Mouse (Mus musculus) adrenal gland, adult 8-10 months (tissue): Measurements from ENCODE around the gene Adam17. TPM values are rescaled to one million over a fixed set of nuclear protein-coding genes. Genes with fewer than 3 reads are reported as not detected.

ENCODE experiments used
- DNase-seq: peaks from one replicate; pipeline ENCODE4 v3.0.0; 2022
- total RNA-seq, 4 experiments: library from RNA; stranded (reverse); gene quantifications; 2 replicates each; pipeline ENCODE4 v1.2.4; 2022

Gene Adam17
- total RNA-seq, 4 experiments from 2014 or later = 33.8 to 47.2 (median 38.1) TPM

DNA sequence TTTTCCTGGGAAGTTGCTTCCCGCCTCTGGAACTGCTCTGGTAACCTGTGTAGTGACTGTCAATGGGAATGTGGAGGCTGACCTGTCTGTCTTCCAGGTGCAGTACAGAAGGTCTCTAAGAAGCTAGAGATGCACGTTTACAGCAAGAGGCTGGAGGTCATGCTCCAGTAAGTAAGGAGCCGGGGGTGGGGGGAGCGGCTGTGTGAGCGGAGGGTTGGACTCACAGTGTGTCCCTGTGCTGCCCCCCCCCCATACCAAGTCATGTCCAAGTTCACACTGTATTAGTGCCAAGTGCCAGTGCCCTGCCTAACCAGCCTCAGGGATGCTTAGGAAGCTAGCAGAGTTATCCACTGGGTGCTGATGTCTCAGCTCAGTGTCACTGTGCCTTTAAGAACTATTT is 61.2 kb downstream of the Adam17 start:
- DNase-seq = no peak

DNA sequence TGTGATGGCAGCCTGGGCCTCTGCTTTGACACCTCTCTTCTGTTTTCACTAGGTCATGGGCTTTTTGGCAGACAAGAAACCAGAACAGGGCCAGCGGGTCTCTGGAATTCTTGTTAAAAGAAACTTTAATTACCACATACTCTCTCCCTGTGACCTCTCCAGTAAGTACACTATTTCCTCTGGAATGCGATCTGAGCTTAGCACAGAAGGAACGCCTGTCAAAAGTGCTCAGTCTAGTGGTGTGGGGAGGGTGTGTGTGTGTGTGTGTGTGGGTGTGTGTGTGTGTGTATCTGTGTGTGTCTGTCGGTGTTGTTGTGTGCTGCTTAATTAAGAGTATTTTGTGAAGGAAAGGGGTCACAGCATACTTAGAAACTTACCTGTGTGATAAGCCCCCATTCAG is 66.7 kb downstream of the Adam17 start:
- DNase-seq = no peak

DNA sequence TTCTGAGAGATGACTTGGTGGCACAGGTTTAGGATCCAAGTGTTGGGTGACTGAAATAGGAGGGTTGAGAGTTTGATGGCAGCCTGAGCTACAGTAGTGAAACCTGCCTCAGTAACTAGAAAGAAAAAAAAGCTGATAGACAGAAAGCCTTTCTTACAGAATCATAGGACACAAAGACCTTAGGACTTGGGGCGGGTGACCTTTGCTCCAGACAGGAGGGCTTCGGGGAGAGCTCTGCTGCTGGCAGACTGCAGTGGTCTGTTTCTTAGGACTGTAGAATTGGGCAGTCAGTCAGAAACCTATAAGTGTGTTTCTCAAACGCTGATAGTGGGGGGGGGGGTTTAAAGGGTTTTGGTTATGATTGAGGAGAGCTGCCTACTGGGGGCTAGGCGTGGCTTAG is 67.7 kb downstream of the Adam17 start:
- DNase-seq = no peak

DNA sequence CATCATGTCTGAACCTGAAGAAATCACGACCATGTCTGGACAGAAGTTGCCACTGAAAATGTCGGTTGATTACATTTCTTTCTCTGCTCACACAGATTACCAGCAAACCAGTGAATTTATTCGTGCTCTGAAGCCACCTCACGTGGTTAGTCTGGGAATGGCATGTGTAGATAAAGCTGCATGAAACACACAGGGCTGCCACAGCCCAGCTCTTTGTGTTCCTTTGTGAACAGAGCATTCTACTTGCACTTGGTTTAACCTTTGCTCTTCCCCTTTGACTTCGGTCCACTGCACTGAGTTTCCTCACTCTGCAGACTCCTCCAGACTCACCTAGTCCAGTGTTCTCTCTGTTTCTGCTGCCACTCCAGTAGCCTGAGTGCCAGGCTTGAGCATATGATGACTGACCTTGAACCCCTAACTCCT is 71.1 kb downstream of the Adam17 start:
- no peak for DNase-seq

DNA sequence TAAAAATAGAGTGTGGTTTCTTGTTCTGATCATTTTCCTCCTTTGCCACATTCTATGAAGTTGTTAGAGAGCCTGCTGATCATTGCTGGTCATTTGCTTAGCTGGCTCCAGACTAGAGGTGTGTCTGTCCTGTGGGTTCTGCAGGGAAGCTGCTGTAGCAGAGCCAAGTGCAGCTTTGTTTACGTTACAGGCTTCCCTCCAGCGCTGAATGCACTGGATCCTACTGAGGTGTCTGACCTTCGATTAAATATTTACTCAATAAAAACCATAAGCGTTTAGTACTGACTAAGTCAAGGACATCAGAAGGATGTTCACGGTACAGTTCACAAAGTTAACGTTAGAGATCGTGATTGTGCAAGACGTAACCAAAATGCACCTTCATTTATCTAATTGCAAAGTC is 71.5 kb downstream of the Adam17 start:
- DNase-seq = no peak

DNA sequence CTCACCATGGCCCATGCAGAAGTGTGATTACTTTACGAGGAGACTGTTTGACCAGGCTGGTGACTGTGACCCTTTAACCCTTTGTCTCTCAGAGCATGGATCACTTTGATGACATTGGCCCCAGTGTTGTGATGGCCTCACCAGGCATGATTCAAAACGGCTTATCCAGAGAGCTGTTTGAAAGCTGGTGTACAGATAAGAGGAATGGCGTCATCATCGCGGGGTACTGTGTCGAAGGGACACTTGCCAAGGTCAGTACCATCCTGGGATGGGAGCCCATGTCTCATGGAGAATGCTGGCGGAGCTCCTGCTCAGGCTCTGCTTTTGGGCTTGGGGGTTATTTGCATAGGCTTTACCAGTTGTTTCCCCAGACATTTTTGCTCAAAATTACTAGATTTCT is 72.1 kb downstream of the Adam17 start:
- peak; percentile 69 for DNase-seq

DNA sequence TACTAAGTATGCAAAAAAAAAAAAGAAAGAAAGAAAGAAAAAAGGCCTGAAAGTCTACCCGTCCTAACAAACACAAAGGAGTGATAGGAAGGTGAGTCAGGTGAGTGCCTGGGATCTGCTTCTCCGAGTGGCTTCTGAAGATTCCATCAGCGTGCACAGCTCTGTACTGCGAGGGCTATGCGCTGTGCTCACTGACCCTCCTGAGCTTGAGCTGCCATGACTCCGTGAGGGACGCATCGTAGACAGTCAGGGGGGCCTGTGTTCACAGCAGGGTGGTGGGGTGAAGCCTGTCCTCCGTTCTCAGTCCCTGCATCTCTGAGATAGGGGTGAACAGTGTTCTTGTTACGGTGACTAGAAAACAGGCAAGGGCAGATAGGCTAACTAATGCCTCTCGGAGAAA is 74.6 kb downstream of the Adam17 start:
- DNase-seq = no peak

DNA sequence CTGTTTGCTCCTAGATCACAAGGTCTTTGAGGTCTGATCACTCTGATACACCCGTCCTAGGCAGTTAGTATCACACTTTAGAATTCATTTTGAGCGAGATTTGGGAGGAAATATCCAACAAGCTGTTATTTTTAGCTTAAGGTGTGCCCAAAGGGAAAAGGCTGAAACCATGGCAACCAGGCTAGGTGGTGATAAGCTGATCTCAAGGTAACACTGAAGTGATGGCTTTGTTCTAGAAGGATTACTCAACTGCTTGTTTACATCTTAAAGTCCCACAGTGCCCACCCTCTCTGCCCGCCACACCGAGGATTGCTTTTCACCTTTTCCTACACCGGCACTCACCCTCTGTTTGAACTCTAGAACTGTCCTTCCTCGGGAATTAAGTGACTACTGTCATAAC is 83.8 kb downstream of the Adam17 start:
- no peak for DNase-seq

DNA sequence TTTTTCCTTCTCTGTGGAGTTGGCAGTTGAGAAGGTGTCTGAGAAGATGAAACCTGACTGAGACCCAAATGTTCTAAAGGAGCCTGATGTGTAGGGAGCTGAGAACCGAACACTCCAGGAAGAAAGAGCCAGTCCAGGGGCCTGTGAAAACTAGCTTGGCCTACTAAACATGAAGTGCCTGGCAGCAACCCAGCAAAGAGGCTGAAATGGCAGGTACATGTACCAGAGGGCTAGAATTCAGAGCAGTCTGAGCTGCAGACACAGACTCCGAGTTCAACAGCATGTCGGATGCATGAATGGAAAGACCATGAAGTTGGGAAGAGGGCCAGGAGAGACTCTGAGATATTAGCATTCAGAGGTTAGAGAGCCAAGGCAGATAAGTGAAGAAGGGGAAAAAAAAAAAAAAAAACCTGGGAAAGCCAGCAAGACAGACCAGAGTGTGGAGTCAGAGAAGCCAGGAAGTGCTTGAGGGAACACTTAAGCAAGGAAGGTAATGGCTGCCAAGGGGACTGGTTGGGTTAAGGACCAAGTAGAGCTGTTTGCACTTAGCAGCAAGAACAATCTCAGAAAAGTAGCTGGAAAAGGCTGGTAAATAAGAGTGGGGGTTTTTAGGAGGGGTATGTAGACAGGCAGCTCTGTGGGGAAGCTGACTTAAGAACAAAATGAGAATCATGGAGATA is 84.6 kb downstream of the Adam17 start:
- no peak for DNase-seq

DNA sequence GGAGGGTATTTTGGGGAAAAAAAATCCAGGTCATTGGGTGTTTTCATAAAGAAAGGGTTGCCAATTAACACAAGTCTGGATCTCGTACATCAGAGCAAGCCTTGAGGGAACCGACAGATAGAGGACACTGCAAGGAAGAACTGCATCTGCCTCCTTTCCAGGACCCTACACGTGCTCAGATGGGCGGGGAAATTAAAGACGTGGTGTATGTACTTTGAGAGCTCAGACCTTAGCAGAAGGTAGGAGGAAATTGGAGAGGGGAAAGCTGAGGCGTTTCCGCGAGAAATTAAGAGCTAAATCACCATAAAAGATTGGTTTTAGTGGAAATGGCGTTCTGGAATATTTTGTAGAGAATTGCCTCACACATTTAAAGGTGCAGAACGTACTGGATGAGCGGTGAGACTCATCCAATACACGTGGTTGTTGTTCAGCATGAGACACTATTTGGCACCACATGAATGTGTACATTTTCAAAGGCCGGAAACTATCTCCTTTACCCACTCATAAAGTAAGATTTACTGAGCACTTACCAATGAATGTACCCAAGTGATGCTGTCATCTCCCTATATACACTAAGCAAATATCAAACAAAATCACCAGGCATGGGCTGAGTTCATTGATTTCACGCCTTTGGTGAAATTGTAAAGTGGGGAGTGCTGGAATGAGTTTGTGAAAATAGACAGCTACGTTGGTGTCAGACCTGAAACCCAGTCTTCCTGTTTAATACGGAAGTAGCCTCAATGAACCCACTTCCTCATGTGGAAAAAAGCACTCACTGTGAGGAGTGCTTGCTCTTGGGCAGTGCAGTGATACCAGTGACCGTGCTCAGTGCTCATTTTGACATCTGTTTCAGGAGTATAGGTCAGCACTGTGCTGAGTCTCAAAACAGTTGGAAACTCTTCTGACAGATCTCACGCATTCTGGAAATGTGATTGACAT is 86.5 kb downstream of the Adam17 start:
- no peak for DNase-seq

DNA sequence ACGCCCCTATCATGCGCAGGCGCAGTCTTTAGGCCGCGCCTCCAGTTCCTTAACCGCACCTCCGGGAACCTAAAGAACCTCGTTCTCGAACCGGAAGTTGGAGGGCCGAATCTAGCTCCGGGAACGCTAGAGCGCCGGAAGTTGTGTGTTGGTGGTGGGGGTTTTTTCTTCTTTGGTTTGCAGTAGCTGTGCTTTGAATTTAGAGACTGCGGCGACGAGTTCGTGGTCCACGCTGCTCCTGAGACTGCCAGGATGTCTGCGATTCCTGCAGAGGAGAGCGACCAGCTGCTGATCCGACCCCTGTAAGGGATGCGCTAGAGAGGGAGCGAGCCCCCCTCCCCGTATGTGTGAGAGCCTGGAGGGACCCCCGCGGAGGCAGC is 87.2 kb downstream of the Adam17 start, which contains the start of gene Itgb1bp1:
Itgb1bp1 (minus strand) TSS at position 42 of the 380 bp plus-strand sequence.
- peak; percentile 98 for DNase-seq

DNA sequence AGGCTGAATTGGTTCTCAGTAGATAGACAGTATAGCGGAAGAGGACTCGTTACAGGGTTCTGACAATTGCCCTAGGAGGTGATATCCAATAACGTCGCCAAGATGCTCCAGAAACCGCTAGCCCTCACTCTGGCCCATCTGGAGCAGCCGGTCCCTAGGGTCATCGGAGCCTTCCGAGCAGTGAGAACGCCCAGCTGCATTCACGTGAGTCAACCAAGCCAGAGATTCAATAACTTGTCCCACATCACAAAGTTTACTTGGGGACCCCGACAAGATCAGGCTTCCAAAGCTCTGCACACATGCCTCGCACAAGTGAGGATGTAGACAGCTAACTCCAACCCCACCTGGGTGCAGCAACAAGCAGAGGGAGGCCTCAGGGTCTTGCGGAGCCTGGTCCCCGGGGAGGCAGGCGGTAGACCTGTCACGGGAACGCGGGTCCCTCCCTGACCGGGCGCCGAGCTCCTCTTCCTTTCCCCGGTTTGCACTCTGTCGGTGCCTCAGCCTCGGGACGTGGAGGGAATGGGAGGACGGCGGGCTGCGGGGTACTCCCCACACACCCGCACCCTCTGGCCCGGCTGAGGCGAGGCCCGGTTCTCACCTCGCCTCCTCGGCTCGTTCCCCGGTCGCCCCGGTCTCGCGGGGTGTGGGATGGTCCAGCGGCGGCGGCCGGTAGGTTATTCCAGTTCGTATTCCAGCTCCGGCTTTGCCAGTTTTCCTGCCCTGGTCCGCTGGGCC is 87.8 kb downstream of the Adam17 start:
- DNase-seq = no peak

DNA sequence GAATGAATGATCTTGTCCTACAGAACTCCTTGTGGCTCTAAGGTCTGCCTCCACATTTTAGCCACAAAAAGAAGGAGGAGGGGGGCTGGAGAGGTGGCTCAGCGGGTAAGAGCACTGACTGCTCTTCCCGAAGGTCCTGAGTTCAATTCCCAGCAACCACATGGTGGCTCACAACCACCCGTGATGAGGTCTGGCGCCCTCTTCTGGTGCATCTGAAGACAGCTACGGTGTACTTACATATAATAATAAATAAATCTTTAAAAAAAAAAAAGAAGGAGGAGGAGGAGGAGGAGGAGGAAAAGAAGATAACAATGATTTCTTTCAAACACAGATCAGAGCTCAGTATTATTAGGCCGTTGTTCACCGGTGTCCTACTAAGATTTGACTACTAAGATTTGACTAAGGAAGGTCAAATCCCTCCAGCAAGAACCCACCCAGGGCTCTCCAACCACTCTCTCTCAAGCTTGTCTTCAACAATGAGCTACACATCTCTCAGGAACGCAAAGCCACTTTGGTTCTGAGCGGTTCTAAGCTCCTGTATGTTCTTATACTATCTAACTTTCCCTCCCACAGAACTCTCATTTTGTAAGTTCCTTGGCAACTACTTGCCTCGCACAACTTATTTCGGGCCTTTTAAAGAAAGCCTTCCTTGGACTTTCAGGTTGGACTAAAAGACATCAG is 88.5 kb downstream of the Adam17 start, which contains the start of gene Cpsf3:
Cpsf3 (plus strand) TSS at position 631 of the 681 bp plus-strand sequence.
- DNase-seq = no peak

DNA sequence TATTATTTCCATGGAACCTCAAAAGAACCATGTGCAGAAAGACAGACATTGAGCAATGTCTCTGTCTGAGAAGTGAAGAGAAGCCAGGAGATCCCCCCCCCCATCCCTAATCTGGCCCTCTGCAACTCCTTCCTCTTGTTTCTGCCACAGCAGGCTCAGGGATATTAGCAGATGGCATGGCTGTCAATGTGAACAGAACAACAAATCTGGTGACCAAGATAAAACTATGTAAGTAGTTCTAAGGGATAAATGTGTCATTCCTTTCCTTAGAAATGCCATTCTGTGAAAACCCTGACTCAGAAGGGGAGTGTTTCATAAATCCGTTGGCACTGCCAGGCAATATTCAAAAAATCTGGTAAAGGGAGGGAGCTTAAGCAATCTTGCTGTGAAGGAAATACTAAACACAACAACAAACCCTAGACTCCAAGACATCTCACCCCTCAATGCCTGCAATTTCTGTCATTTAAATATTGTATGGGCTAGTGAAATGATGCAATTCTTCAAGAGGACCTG is 96.0 kb downstream of the Adam17 start:
- DNase-seq = no peak

DNA sequence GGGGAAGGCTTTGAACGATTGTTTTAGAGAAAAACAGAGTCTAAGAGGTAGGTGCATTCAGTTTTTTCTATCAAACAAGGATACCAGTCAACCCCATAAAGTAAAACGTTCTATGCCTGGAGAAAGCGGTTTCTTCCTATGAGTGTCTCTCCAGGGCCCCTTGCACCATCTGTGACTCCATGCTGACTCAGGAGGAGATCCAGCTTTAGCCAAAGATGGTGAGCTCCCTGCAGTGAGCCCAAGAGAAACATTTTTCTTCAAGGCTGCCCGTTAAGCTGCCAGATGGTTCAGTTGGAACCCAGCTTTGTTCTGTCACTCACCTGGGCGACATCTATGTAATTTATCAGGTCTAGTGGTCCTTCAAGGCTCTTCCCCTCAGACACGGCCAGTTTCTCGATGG is 99.0 kb downstream of the Adam17 start:
- DNase-seq = no peak

Other genes with a start within 250 kb of the Adam17 start
- 10 to 100 TPM; 65.3 to 78.3 (median 69.5) TPM for gene Cpsf3, start 88.2 kb downstream of the Adam17 start, total RNA-seq
- 100 to 1,000 TPM in 1 of 4 experiments, 10 to 100 TPM in 3; 74.6 to 123 (median 85.2) TPM for gene Itgb1bp1, start 87.3 kb downstream of the Adam17 start, total RNA-seq
- gene Iah1, start 57.2 kb downstream of the Adam17 start, total RNA-seq = 10 to 100 TPM; 53.0 to 61.9 (median 56.4) TPM
- 100 to 1,000 TPM; 274 to 364 (median 289) TPM for gene Ywhaq, start 44.0 kb upstream of the Adam17 start, total RNA-seq